Mouse (Mus musculus) v-Abl transformed pro-B cells (cell line): ENCODE measurements around the gene 2810004N23Rik.

Experiments used
- in situ Hi-C, 2 experiments: fragments of 400-800 bp; cut with MboI; formaldehyde crosslinking; loops; one replicate each; pipeline ENCODE4 v1.15.1; 2025; ENCODE audit not compliant: unreplicated experiment in 2 of 2

The 2810004N23Rik gene

GRCm38 (mm10) chr8:124793661-124794485, 69.0 kb downstream of the 2810004N23Rik start:
- in situ Hi-C loops = no loop called here

- in situ Hi-C loops = no loop called here
Measured at GRCm38 (mm10) chr8:124793172-124793651, 69.7 kb downstream of the 2810004N23Rik start.

DNA sequence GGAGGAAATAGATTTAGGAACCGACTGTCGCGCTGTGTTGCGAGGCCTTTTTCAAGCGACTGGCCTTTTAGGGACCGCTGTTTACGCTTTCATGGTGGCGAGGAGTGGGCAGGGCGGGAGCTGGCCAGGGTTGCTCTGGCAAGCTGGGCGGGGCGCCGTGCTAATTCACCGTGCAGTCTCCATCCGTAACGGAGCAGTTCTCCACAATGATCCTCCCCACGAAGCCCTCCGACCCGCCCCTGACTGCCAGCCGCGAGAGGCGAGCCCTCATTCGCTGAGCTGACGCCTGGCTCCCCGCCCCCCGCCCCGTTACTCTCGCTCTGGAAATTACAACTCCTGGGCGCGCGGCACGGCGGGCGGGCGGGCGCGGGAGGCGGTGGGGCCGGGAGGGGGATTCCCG, 70.2 kb downstream of the 2810004N23Rik start, which contains the start of gene Trim67:
TSS of gene Trim67 (plus strand) at position 385 of the 400 bp plus-strand sequence.
- in situ Hi-C loops = no loop called here

DNA sequence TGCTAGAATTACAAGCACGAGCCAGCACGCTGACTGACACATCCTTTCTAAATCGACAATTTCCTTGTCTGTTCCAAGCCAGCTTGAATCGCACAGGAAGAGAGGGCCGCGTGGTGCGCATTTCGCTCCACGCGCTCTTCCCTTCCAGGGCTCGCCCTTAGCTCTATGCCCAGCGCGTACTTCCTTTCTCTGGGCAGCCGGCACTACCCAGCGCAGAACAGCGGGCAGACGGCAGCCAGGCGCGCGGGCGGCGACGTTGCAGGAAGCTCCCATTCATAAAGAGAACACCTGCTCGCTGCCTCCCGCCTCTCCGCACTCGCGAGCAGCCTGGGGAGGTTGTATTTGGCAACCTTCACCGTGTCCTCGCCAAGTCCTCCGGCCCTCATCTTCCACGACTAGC, 70.7 kb downstream of the 2810004N23Rik start:
- in situ Hi-C loops = no loop called here

DNA sequence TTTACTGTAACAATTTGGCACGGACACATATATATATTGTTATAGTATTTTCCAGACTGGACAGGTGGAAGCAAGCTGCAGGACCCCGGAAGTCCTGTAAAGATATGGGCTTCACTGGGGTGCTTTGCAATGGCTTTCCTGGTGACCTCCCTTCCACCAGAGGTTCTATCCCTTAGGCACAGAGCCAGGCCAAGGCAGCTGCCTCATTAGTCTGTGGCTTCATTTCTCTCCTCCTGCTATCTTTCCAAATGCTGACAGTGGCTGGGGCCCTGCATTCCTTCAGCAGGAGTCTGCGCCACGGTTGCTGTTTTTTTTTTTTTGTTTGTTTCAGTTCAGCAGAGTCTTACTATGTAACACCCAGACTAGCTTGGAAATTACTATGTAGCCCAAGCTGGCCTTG, 71.2 kb downstream of the 2810004N23Rik start:
- in situ Hi-C loops = no loop called here

DNA sequence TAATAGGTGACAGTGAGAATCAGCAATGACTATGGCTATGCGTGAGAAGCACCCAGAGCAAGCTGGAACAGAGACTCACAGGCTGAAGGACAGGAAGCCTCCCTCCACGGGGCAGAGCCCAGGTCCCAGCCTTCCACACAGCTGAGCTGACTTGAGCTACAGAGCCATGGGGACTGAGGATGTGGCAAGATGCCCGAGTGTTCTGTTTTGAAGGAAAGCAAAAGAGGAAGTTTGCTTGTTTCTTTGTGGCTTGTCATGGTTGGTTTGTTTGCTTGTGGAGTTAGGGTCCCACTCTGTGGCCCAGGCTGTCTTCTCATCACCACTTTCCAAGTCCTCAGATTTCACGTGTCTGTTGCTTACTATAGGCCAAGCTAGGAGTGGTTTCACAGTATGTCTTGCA, 72.2 kb downstream of the 2810004N23Rik start:
- in situ Hi-C loops = no loop called here
